Mouse (Mus musculus) liver, adult 2 months (tissue): ENCODE results near the gene Ces3b.

ENCODE experiments used
- CTCF ChIP-seq: fragments of 200-500 bp; IDR thresholded peaks from 2 replicates; pipeline ENCODE4 v1.5.1; 2011; ENCODE audit warnings: low read depth, low read length, control low read depth
- POLR2A ChIP-seq: fragments of 200-500 bp; IDR thresholded peaks from 2 replicates; pipeline ENCODE4 v1.6.1; 2011; ENCODE audit warnings: low read length, control low read depth; ENCODE audit not compliant: insufficient read depth; ENCODE audit errors: extremely low read depth

GRCm38 (mm10) chr8:105093992-105094391 is 10.4 kb downstream of the Ces3b start:
- no peak for TF ChIP-seq CTCF
- 0 out of 2 replicates have a peak, but pooled peaks have one; percentile 22 for TF ChIP-seq POLR2A
